Mouse (Mus musculus) spleen, adult 2 months (tissue): ENCODE measurements around the gene Naglu.

Experiments used
- CTCF ChIP-seq: fragments of 200-500 bp; IDR thresholded peaks from 2 replicates; pipeline ENCODE4 v1.5.1; 2011; ENCODE audit warnings: mild to moderate bottlenecking, inconsistent platforms; ENCODE audit not compliant: insufficient read depth, insufficient read length, insufficient replicate concordance; ENCODE audit errors: extremely low read depth
- POLR2A ChIP-seq: fragments of 200-500 bp; IDR thresholded peaks from 2 replicates; pipeline ENCODE4 v1.6.1; 2011; ENCODE audit warnings: low read depth, low read length, inconsistent platforms

DNA sequence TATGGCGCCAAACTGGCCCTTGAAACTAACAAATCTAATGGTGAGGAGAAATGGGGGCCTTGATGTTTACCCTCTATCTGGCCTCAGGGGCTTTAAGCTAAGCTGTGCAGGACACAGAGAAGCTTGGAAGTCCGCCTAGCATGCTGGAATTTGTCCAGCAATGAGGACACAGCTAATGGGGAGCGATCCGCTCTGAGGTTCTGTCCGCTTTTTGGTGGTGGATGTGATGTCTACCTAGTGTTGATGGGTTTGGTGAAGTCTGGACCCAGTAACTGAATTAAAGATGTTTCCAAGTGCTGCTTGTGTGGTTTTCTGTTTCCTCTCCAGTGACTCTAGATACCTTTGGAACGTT, 16.5 kb downstream of the Naglu start:
- TF ChIP-seq CTCF = no peak
- TF ChIP-seq POLR2A = no peak
